Mouse (Mus musculus) A20 (cell line): ENCODE results near the gene Hist1h2be.
A peak's percentile ranks its signal among the peaks of the same experiment; 100 is the strongest.
"Not testable (repeated sequence)": the region's sequence is repeated elsewhere in the genome, so short reads cannot be mapped to it uniquely, and the experiment has no call there.

Experiments
- DNase-seq: peaks from one replicate; pipeline ENCODE4 v3.0.0-alpha.2; 2011; ENCODE audit warnings: low read depth, low spot score

Gene Hist1h2be

GRCm38 (mm10) chr13:23551146-23551834 lies 69.6 kb downstream of the Hist1h2be start, which contains the start of gene Hist1h4f:
TSS of gene Hist1h4f (minus strand) at chr13:23551648.
- peak; percentile 95 for DNase-seq

- no peak for DNase-seq
These were observed 70.2 kb downstream of the Hist1h2be start for GRCm38 (mm10) chr13:23550761-23551145.

DNA sequence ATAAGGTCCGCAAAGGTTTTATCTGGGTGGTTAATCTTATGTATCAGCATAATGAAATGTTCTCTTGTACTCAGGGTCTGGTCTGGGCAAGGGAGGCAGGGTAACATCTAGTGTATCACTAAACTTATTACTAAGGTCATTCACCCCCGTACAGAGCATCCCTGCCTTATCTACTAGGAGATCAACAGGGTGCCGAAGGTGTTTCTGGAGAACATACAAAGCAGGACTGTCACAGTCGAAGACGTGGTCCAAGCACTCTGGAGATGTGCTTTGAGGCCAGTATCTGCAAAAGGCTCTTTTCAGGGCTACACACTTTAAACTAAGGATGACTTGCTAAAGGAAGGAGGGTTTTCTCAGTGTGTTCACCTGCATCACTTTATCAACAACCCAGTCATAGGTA lies 74.2 kb downstream of the Hist1h2be start:
- DNase-seq, result peak; percentile 10

GRCm38 (mm10) chr13:23544787-23545120 lies 76.2 kb downstream of the Hist1h2be start:
- peak; percentile 51 for DNase-seq

GRCm38 (mm10) chr13:23543965-23544786 lies 76.7 kb downstream of the Hist1h2be start, which contains the start of gene Hist1h3f:
TSS of gene Hist1h3f (plus strand) at chr13:23544052.
- peak; percentile 95 for DNase-seq

- DNase-seq, result peak; percentile 95
These were observed 77.8 kb downstream of the Hist1h2be start, which contains the start of gene Hist1h2bh for GRCm38 (mm10) chr13:23542999-23543607. TSS of gene Hist1h2bh (minus strand) at chr13:23543392.

DNA sequence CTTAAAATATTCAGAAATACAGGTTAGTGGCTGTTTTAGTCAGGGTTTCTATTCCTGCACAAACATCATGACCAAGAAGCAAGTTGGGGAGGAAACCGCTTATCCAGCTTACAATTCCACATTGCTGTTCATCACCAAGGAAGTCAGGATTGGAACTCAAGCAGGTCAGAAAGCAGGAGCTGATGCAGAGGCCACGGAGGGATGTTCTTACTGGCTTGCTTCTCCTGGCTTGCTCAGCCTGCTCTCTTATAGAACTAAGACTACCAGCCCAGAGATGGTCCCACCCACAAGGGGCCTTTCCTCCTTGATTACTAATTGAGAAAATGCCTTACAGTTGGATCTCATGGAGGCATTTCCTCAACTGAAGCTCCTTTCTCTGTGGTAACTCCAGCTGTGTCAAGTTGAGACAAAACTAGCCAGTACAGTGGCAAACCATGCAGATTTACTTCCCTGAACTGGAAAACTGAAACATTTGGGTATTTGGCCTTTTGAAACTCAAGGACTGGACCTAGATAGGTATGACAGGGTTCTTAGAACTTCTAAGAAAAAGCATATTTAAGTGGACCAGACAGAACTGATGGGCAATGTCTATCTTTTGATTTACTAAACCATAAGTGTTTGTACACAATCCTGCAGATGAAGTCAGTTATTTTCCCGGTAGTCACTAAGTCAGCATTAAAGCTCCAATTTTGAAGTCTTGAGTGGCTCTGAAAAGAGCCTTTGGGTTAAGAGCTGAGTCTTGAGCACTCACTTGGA lies 78.5 kb downstream of the Hist1h2be start:
- peak; percentile 63 for DNase-seq

DNA sequence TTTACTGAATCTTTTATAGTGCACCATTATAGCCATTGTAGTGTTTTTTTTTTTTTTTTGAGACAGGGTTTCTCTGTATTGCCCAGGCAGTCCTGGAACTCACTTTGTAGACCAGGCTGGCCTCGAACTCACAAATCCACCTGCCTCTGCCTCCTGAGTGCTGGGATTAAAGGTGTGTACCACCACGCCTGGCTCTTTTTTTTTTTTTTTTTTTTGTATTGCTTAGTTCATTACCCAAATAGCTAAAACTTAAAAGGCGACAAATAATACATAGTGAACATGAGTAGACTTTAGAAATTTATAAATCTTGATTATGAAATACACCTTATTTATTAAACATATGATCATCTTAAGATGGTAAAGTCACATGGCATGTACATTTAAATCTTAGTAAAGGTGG lies 79.4 kb downstream of the Hist1h2be start:
- DNase-seq, result peak; percentile 14

DNA sequence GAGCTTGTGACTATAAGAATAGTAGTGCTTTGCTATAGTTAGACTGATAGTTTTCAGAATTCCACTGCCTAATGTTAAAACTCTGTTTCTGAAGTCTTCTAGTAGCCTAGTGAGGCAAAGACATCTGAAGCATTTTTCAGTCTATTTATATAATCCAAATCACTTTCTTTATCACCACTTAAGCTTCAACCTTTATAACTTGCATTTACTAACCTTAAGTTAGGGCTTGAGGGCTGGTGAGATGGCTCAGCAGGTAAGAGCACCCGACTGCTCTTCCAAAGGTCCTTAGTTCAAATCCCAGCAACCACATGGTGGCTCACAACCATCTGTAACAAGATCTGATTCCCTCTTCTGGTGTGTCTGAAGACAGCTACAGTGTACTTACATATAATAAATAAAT lies 81.1 kb downstream of the Hist1h2be start:
- not testable (repeated sequence) for DNase-seq

GRCm38 (mm10) chr13:23538249-23538648 lies 82.7 kb downstream of the Hist1h2be start:
- peak; percentile 40 for DNase-seq

DNA sequence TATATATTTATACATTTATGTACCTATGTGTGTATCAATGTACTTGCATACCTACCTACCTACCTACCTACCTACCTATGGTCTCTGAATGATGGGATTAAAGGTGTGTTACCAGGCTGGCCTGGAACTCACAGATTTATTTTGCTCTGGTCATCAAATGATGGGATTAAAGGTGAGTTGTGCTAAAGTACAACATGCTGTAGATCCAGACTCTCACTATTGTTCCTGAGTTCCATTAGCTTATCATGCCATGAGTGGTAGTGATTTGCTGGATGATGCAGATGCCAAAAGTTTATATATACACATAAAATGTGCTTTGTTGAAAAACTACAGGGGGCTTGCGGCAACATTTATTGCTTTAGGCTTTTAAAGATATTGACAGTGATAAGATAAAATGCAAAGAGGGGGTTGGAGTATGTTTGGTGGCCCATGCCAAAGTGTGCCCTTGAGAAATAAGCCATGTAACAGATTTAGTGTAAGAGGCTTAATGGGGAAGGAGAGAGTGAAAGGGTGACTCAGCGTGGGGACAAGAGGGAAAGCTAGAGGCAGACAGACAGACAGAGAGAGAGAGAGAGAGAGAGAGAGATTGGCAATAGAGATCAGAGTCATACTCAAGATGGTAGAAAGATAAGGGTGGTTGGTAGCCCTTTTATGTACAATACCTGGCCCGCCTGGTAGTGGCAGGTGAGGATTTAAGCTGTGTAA lies 83.8 kb downstream of the Hist1h2be start:
- DNase-seq, result peak; percentile 31

DNA sequence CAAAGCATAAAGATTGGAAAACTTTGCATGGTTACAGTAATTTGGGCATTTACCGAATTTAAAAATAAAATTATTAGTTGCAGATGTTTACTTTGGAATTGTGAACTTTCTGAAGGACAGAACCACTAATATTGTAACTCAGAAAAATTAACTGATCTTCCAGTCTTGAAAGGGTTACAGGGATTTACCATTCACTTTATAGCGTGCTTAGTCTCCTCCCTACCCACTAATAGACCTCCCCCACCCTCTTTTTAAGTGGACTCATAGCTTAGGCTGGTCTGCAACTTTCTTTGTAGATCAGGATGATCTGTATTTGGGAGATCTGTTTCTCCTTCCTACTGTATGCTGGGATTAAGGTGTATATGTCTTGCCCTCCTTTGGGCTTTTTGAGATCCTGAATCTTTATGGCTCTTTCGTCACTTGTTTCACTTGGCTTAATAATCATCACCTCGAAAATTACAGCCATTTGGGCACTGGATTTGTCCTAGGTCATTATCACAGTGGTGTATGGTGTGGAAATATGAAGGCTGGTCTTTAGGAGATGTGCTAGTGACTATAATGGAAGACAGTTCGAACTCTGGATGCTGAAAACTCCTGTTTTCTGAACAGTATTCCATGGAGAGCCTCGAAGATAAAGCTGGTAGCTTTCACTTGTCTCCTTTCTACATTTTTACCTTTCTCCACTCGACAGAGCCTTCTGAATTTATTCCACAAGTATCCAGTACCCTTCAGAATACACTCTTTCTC lies 84.7 kb downstream of the Hist1h2be start:
- peak; percentile 52 for DNase-seq

- DNase-seq, result peak; percentile 97
These were observed 85.5 kb downstream of the Hist1h2be start, which contains the start of gene Hist1h3g for GRCm38 (mm10) chr13:23535137-23536075. TSS of gene Hist1h3g (plus strand) at chr13:23535422.

- no peak for DNase-seq
These were observed 86.4 kb downstream of the Hist1h2be start for GRCm38 (mm10) chr13:23534368-23535131.
